Mouse (Mus musculus): Measurements from ENCODE around the gene AU022252. TPM values are rescaled to one million over a fixed set of nuclear protein-coding genes. Genes with fewer than 3 reads are reported as not detected.

The AU022252 gene
- polyA plus RNA-seq, 1 experiment from 2014 or later, result 27.3 TPM

- ATAC-seq, result no peak
- whole genome bisulfite sequencing, result 93% methylated on average over 9 of the region's 9 CpGs
- H3K36me3 ChIP-seq (ENCODE audit: control insufficient read depth, insufficient read depth, low read length), result 0 out of 2 replicates have a peak, but pooled peaks cover 2% of the 10 kb centered on the region
Measured at GRCm38 (mm10) chr4:119245961-119246360, 13.4 kb upstream of the AU022252 start.

GRCm38 (mm10) chr4:119245556-119245955 lies 13.0 kb upstream of the AU022252 start:
- Histone ChIP-seq H3K9ac (ENCODE audit: low read depth, low read length) (no peak overlapping the region), H3K4me2 (ENCODE audit: low read depth, low read length) (no peak overlapping the region), H3K4me3 (ENCODE audit: low read length) (no peak overlapping the region), H3K27me3 (replicated peaks; ENCODE audit: control insufficient read depth, insufficient read depth, low read length) (no peaks in the 10 kb centered on the region), H3K4me1 (ENCODE audit: control insufficient read depth, insufficient read depth, low read length) (no peaks in the 10 kb centered on the region), H3K9me3 (ENCODE audit: control insufficient read depth, low read length) (no peaks in the 10 kb centered on the region), H3K36me3 (ENCODE audit: control insufficient read depth, insufficient read depth, low read length) (0 out of 2 replicates have a peak, but pooled peaks cover 2% of the 10 kb centered on the region), H3K27ac (ENCODE audit: low read length) (0 out of 2 replicates have a peak overlapping the region, but pooled peaks have one; percentile 28)
- ATAC-seq, result no peak
- 72% methylated on average over 7 of the region's 7 CpGs for WGBS

More at GRCm38 (mm10) chr4:119245961-119246360, 13.4 kb upstream of the AU022252 start:
- H3K4me3 ChIP-seq (ENCODE audit: low read length), result no peak overlapping the region
- H3K9ac ChIP-seq (ENCODE audit: low read depth, low read length), result no peak overlapping the region
- H3K9me3 ChIP-seq (ENCODE audit: control insufficient read depth, low read length), result no peaks in the 10 kb centered on the region
- no peak overlapping the region for H3K27ac ChIP-seq (ENCODE audit: low read length)
- H3K4me2 ChIP-seq (ENCODE audit: low read depth, low read length), result no peak overlapping the region
- no peaks in the 10 kb centered on the region for H3K4me1 ChIP-seq (ENCODE audit: control insufficient read depth, insufficient read depth, low read length)
- H3K27me3 ChIP-seq (replicated peaks; ENCODE audit: control insufficient read depth, insufficient read depth, low read length), result no peaks in the 10 kb centered on the region

GRCm38 (mm10) chr4:119244468-119245240 lies 12.1 kb upstream of the AU022252 start:
- no peak overlapping the region for H3K27ac ChIP-seq (ENCODE audit: low read length)
- H3K4me2 ChIP-seq (ENCODE audit: low read depth, low read length), result no peak overlapping the region
- no peaks in the 10 kb centered on the region for H3K9me3 ChIP-seq (ENCODE audit: control insufficient read depth, low read length)
- no peak; the same call in 1 of the 2 replicates for ATAC-seq
- no peaks in the 10 kb centered on the region for H3K27me3 ChIP-seq (replicated peaks; ENCODE audit: control insufficient read depth, insufficient read depth, low read length)
- H3K9ac ChIP-seq (ENCODE audit: low read depth, low read length), result no peak overlapping the region
- H3K4me3 ChIP-seq (ENCODE audit: low read length), result no peak overlapping the region
- H3K4me1 ChIP-seq (ENCODE audit: control insufficient read depth, insufficient read depth, low read length), result no peaks in the 10 kb centered on the region
- H3K36me3 ChIP-seq (ENCODE audit: control insufficient read depth, insufficient read depth, low read length), result 0 out of 2 replicates have a peak, but pooled peaks cover 2% of the 10 kb centered on the region
- WGBS, result 76% methylated on average over 22 of the region's 22 CpGs

GRCm38 (mm10) chr4:119242571-119242970 lies 10.1 kb upstream of the AU022252 start:
- Histone ChIP-seq H3K4me3 (ENCODE audit: low read length) (no peak overlapping the region), H3K4me1 (ENCODE audit: control insufficient read depth, insufficient read depth, low read length) (0 out of 2 replicates have a peak, but pooled peaks cover 2% of the 10 kb centered on the region), H3K4me2 (ENCODE audit: low read depth, low read length) (no peak overlapping the region), H3K36me3 (ENCODE audit: control insufficient read depth, insufficient read depth, low read length) (0 out of 2 replicates have a peak, but pooled peaks cover 2% of the 10 kb centered on the region), H3K27ac (ENCODE audit: low read length) (no peak overlapping the region), H3K27me3 (replicated peaks; ENCODE audit: control insufficient read depth, insufficient read depth, low read length) (no peaks in the 10 kb centered on the region), H3K9me3 (ENCODE audit: control insufficient read depth, low read length) (no peaks in the 10 kb centered on the region), H3K9ac (ENCODE audit: low read depth, low read length) (no peak overlapping the region)
- ATAC-seq, result no peak
- WGBS, result 86% methylated on average over 12 of the region's 12 CpGs

GRCm38 (mm10) chr4:119241664-119242063 lies 9.2 kb upstream of the AU022252 start:
- WGBS, result 91% methylated on average over 14 of the region's 14 CpGs
- H3K4me1 ChIP-seq (ENCODE audit: control insufficient read depth, insufficient read depth, low read length), result 0 out of 2 replicates have a peak, but pooled peaks cover 2% of the 10 kb centered on the region

GRCm38 (mm10) chr4:119239181-119239682 lies 6.7 kb upstream of the AU022252 start:
- WGBS, result 42% methylated on average over 12 of the region's 12 CpGs
- Histone ChIP-seq H3K36me3 (ENCODE audit: control insufficient read depth, insufficient read depth, low read length) (0 out of 2 replicates have a peak, but pooled peaks cover 2% of the 10 kb centered on the region), H3K4me1 (ENCODE audit: control insufficient read depth, insufficient read depth, low read length) (peaks cover 4% of the 10 kb centered on the region), H3K9ac (ENCODE audit: low read depth, low read length) (peak overlapping the region; percentile 38; the same call in 1 of the 2 replicates), H3K9me3 (ENCODE audit: control insufficient read depth, low read length) (no peaks in the 10 kb centered on the region), H3K27ac (ENCODE audit: low read length) (no peak overlapping the region), H3K27me3 (replicated peaks; ENCODE audit: control insufficient read depth, insufficient read depth, low read length) (no peaks in the 10 kb centered on the region), H3K4me2 (ENCODE audit: low read depth, low read length) (no peak overlapping the region), H3K4me3 (ENCODE audit: low read length) (no peak overlapping the region)
- ATAC-seq, result peak; percentile 72

More at GRCm38 (mm10) chr4:119241664-119242063, 9.2 kb upstream of the AU022252 start:
- no peak for ATAC-seq
- Histone ChIP-seq H3K27me3 (replicated peaks; ENCODE audit: control insufficient read depth, insufficient read depth, low read length) (no peaks in the 10 kb centered on the region), H3K4me3 (ENCODE audit: low read length) (no peak overlapping the region), H3K27ac (ENCODE audit: low read length) (no peak overlapping the region), H3K9ac (ENCODE audit: low read depth, low read length) (no peak overlapping the region), H3K4me2 (ENCODE audit: low read depth, low read length) (no peak overlapping the region), H3K36me3 (ENCODE audit: control insufficient read depth, insufficient read depth, low read length) (0 out of 2 replicates have a peak, but pooled peaks cover 2% of the 10 kb centered on the region), H3K9me3 (ENCODE audit: control insufficient read depth, low read length) (no peaks in the 10 kb centered on the region)

GRCm38 (mm10) chr4:119238661-119239060 lies 6.1 kb upstream of the AU022252 start:
- Histone ChIP-seq H3K36me3 (ENCODE audit: control insufficient read depth, insufficient read depth, low read length) (0 out of 2 replicates have a peak, but pooled peaks cover 2% of the 10 kb centered on the region), H3K4me2 (ENCODE audit: low read depth, low read length) (no peak overlapping the region), H3K27ac (ENCODE audit: low read length) (no peak overlapping the region)

GRCm38 (mm10) chr4:119234348-119234747 lies 1.8 kb upstream of the AU022252 start:
- Histone ChIP-seq H3K9me3 (ENCODE audit: control insufficient read depth, low read length) (no peaks in the 10 kb centered on the region), H3K4me1 (ENCODE audit: control insufficient read depth, insufficient read depth, low read length) (peaks cover 14% of the 10 kb centered on the region), H3K9ac (ENCODE audit: low read depth, low read length) (peak overlapping the region; percentile 82), H3K4me2 (ENCODE audit: low read depth, low read length) (peak overlapping the region; percentile 92), H3K36me3 (ENCODE audit: control insufficient read depth, insufficient read depth, low read length) (no peaks in the 10 kb centered on the region), H3K27ac (ENCODE audit: low read length) (no peak overlapping the region), H3K4me3 (ENCODE audit: low read length) (peak overlapping the region; percentile 92), H3K27me3 (replicated peaks; ENCODE audit: control insufficient read depth, insufficient read depth, low read length) (no peaks in the 10 kb centered on the region)
- 78% methylated on average over 3 of the region's 3 CpGs for WGBS
- ATAC-seq, result no peak

More at GRCm38 (mm10) chr4:119238661-119239060, 6.1 kb upstream of the AU022252 start:
- no peak for ATAC-seq
- Histone ChIP-seq H3K4me1 (ENCODE audit: control insufficient read depth, insufficient read depth, low read length) (peaks cover 7% of the 10 kb centered on the region), H3K9me3 (ENCODE audit: control insufficient read depth, low read length) (no peaks in the 10 kb centered on the region), H3K27me3 (replicated peaks; ENCODE audit: control insufficient read depth, insufficient read depth, low read length) (no peaks in the 10 kb centered on the region), H3K9ac (ENCODE audit: low read depth, low read length) (no peak overlapping the region), H3K4me3 (ENCODE audit: low read length) (no peak overlapping the region)
- 83% methylated on average over 3 of the region's 3 CpGs for WGBS

GRCm38 (mm10) chr4:119233256-119233901 lies 867 bp upstream of the AU022252 start:
- Histone ChIP-seq H3K9me3 (ENCODE audit: control insufficient read depth, low read length) (no peaks in the 10 kb centered on the region), H3K4me1 (ENCODE audit: control insufficient read depth, insufficient read depth, low read length) (peaks cover 13% of the 10 kb centered on the region), H3K9ac (ENCODE audit: low read depth, low read length) (peak overlapping the region; percentile 82), H3K27me3 (replicated peaks; ENCODE audit: control insufficient read depth, insufficient read depth, low read length) (no peaks in the 10 kb centered on the region), H3K4me2 (ENCODE audit: low read depth, low read length) (peak overlapping the region; percentile 92), H3K27ac (ENCODE audit: low read length) (peak overlapping the region; percentile 57), H3K36me3 (ENCODE audit: control insufficient read depth, insufficient read depth, low read length) (no peaks in the 10 kb centered on the region), H3K4me3 (ENCODE audit: low read length) (peak overlapping the region; percentile 92)
- under 1% methylated on average over 36 of the region's 36 CpGs for WGBS
- peak; percentile 57 for ATAC-seq
